In the genomic region with DNA sequence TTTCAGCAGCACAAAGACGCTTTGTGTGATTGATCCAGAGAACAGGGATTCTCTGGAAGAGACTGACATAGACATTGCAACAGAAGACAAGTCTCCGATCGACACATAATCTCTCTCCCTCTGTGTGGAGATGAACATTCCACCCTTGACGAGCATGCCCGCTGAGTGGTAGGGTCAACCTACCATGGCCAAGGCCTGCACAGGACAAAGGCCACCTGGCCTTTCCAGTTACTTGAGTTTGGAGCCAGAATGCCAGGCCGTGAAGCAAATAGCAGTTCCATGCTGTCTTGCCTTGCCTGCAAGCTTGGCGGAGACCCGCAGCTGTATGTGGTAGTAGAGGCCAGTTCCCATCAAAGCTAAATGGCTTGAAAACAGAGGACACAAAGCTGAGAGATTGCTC, we compare ENCODE assay signal across 13 mouse cellular contexts.
"Had no signal": no experiment of that assay in that cellular context is flagged by ENCODE, and none has a peak within 500 bp of the region (broad histone marks: within the 10 kb centered on the region; RNA-seq: fewer than 3 reads in every experiment).

No protein-coding gene starts in this region.

- H3K4me2 ChIP-seq: limb, embryonic 15.5 days; liver, embryonic 15.5 days; lung, embryonic 14.5 days; midbrain, embryonic 12.5 days; neural tube, embryonic 13.5 days had no signal

- DNase-seq: kidney, adult 9 months; left cerebral cortex, postnatal 4 days; lung, embryonic 14.5 days; retina, postnatal 1 day; right cerebral cortex, postnatal 4 days; spleen, adult 18-20 months; thymus, adult 18-20 months; thymus, postnatal 14 days had no signal

- H3K9me3 ChIP-seq: limb, embryonic 15.5 days; liver, embryonic 15.5 days; midbrain, embryonic 12.5 days; neural tube, embryonic 13.5 days had no signal

- H3K9ac ChIP-seq: limb, embryonic 15.5 days; liver, embryonic 15.5 days; lung, embryonic 14.5 days; midbrain, embryonic 12.5 days; neural tube, embryonic 13.5 days had no signal

- ATAC-seq: midbrain, embryonic 16.5 days had no signal

- H3K4me3 ChIP-seq: limb, embryonic 15.5 days; liver, embryonic 15.5 days; midbrain, embryonic 12.5 days; neural tube, embryonic 13.5 days had no signal

- H3K27ac ChIP-seq: limb, embryonic 15.5 days; liver, embryonic 15.5 days; midbrain, embryonic 12.5 days; neural tube, embryonic 13.5 days had no signal

- H3K27me3 ChIP-seq: limb, embryonic 15.5 days; liver, embryonic 15.5 days; midbrain, embryonic 12.5 days; neural tube, embryonic 13.5 days had no signal

- H3K4me1 ChIP-seq: limb, embryonic 15.5 days; liver, embryonic 15.5 days; midbrain, embryonic 12.5 days; neural tube, embryonic 13.5 days had no signal
